Mouse (Mus musculus) thymus, adult 2 months (tissue): ENCODE data around the gene Bricd5.

Experiments used
- CTCF ChIP-seq: fragments of 200-500 bp; IDR thresholded peaks from 2 replicates; pipeline ENCODE4 v1.5.1; 2012; ENCODE audit warnings: mild to moderate bottlenecking, control low read depth, low read length, moderate library complexity, borderline replicate concordance; ENCODE audit not compliant: control insufficient read depth, poor library complexity, insufficient read depth; ENCODE audit errors: extremely low read depth
- POLR2A ChIP-seq: fragments of 200-500 bp; IDR thresholded peaks from 2 replicates; pipeline ENCODE4 v1.6.1; 2012; ENCODE audit warnings: mild to moderate bottlenecking, low read length, control low read depth, moderate library complexity; ENCODE audit not compliant: control insufficient read depth, poor library complexity, insufficient read depth; ENCODE audit errors: extremely low read depth

GRCm38 (mm10) chr17:24442632-24443155 is 31.0 kb upstream of the Bricd5 start, which contains the start of gene Dnase1l2:
- no peak for TF ChIP-seq CTCF
- TF ChIP-seq POLR2A = no peak
